Mouse (Mus musculus): ENCODE results near the gene Nktr. TPM values are rescaled to one million over a fixed set of nuclear protein-coding genes. Genes with fewer than 3 reads are reported as not detected.
A peak's percentile ranks its signal among the peaks of the same experiment; 100 is the strongest.

The Nktr gene
- total RNA-seq, 4 experiments from 2014 or later = 24.5 to 39.2 (median 29.8) TPM

GRCm38 (mm10) chr9:121761091-121761665 is 42.2 kb downstream of the Nktr start:
- no peak for DNase-seq (ENCODE audit: low spot score)

DNA sequence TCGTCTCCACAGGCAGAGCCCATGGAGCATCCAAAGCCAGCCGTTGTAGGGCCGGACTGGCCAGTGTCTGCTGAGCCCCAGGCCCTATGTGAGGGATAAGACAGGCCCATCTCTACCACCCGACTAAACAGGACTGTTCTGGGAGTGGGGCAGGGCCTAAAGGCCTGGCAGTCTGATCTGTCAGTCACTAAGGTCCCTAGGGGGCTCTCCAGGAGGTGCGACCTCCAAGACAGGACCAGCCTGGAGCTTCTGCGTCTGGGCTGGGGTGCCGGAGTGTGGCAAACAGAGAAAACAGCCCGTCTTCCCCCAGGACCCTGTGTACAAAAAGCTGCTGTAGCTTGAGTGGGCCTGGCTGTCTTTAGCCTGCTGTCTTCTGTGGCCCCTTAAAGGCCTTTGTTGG is 42.8 kb downstream of the Nktr start:
- DNase-seq (ENCODE audit: low spot score) = no peak

- no peak for DNase-seq (ENCODE audit: low spot score)
These were observed 43.3 kb downstream of the Nktr start for GRCm38 (mm10) chr9:121762248-121762647.

DNA sequence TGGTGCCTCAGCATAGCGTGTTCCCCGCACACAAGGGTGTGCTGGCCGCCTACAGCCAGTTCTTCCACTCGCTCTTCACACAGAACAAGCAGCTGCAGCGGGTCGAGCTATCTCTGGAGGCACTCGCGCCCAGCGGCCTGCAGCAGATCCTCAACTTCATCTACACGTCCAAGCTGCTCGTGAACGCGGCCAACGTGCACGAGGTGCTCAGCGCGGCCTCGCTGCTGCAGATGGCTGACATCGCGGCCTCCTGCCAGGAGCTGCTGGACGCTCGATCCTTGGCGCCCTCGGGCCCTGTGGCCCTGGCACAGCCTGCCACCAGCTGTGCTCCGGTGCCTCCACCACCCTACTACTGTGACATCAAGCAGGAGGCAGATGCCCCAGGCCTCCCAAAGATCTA is 43.8 kb downstream of the Nktr start:
- no peak for DNase-seq (ENCODE audit: low spot score)

- DNase-seq (ENCODE audit: low spot score) = no peak
These were observed 44.7 kb downstream of the Nktr start for GRCm38 (mm10) chr9:121763716-121764115.

DNA sequence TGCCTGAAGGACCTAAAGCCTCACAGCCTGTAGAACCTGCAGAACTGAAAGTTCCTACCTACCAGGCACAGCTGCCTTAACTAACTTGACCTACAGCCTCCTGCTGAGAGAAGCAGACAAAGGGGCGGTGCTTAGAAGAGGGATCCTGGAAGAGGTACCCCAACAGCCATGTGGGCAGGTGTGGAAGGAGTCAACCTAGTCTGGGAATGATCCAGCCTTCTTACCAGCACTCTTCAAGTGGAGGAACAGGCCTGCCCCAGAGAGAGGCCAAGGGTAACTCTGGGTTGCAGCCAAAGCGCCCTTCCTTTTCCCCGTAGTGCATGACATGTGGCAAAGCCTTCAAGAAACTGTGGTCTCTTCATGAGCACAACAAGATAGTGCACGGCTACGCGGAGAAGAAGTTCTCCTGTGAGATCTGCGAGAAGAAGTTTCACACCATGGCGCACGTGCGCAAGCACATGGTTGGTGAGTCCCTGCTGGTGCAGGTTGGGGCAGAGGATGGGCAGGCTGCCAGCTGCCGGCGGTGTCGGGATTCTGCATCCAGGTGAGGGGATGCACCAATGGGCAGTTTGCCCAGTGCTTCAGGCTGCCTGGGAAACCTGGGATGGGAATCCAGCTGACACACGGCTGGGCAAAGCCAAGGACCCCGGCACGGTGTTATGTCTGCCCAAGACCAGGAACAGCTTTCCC is 46.3 kb downstream of the Nktr start:
- no peak for DNase-seq (ENCODE audit: low spot score)

GRCm38 (mm10) chr9:121772412-121772811 is 53.4 kb downstream of the Nktr start:
- DNase-seq (ENCODE audit: low spot score) = no peak

- no peak for DNase-seq (ENCODE audit: low spot score)
These were observed 57.0 kb downstream of the Nktr start for GRCm38 (mm10) chr9:121775951-121776350.

- no peak for DNase-seq (ENCODE audit: low spot score)
These were observed 57.5 kb downstream of the Nktr start for GRCm38 (mm10) chr9:121776511-121776910.

- DNase-seq (ENCODE audit: low spot score) = no peak
These were observed 58.6 kb downstream of the Nktr start, which contains the start of gene Klhl40 for GRCm38 (mm10) chr9:121777484-121778065. Gene Klhl40, plus strand, starts transcription at chr9:121777607.

DNA sequence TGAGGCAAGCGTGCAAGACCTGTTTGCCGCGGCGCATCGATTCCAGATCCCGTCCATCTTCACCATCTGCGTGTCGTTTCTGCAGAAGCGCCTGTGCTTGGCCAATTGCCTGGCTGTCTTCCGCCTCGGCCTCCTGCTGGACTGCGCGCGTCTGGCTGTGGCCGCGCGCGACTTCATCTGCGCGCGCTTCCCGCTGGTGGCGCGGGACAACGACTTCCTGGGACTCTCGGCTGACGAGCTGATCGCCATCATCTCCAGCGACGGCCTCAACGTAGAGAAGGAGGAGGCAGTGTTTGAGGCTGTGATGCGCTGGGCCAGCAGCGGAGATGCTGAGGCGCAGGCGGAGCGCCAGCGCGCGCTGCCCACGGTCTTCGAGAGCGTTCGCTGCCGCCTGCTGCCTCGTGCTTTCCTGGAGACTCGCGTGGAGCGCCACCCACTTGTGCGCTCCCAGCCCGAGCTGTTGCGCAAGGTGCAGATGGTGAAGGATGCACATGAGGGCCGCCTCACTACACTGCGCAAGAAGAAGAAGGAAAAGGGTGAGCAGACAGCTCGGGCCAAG is 59.2 kb downstream of the Nktr start:
- DNase-seq (ENCODE audit: low spot score) = no peak

GRCm38 (mm10) chr9:121784801-121785200 is 65.8 kb downstream of the Nktr start:
- DNase-seq (ENCODE audit: low spot score) = no peak

DNA sequence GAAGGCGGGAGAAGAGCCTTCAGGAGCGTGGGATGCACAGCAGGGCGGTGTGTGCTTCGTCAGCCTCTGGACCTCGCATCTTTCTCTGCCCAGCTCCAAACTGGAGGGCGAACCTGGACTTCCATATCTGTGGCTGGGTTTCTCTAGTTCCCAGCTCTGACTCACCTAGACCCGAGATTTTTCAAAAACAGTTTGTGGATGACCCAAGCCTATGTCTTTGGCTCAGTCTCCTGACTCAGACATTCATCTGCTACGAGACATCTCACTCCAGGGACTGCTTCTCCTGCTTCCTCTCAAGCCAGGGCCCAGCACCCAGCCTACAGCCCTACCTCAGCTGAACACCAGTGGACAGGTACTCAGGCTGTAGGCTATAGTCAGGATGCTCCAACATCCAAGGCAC is 66.3 kb downstream of the Nktr start:
- DNase-seq (ENCODE audit: low spot score) = no peak

- DNase-seq (ENCODE audit: low spot score) = no peak
These were observed 67.4 kb downstream of the Nktr start for GRCm38 (mm10) chr9:121786359-121786758.

- DNase-seq (ENCODE audit: low spot score) = peak; percentile 62
These were observed 72.2 kb downstream of the Nktr start for GRCm38 (mm10) chr9:121791206-121791605.

DNA sequence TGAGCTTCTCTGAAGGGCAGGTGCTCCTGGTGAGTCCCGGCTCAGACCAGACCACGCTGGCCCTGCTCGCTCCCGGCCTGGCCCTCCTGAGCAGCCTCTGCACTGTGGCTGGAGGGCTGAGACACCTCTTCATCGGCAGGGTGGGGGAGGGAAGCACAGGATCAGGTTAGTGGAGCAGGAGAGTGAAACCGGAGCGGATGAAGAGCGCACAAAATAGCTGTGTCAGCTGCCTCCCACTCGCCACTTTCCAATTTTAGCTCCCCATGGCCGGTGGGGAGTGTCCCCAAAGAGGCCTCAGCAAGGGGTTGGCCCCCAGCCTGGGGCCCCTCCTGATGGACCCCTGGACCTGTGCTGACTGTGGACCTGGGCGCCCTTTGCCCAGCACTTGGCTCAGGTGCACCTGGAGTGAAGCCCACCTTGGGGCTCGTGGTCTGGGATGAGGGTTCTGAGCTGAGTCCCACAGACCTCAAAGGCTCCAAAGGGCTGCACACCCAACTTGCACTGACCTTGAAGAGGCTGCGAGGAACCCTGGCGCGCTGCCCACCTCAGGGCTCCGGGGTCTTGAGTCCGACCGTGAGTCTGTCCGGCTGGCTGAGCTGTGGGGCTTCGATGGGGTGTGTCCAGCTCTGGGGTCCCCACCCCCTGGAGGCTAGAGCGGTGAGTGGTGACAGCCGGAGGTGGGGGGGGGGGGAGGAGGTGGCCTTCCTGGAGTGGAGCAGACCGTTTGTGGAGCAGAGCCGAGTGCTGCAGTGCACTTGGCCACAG is 73.0 kb downstream of the Nktr start, which contains the start of gene Hhatl:
Hhatl (minus strand) TSS at position 751 of the 765 bp plus-strand sequence.
- peak; percentile 29 for DNase-seq (ENCODE audit: low spot score)

DNA sequence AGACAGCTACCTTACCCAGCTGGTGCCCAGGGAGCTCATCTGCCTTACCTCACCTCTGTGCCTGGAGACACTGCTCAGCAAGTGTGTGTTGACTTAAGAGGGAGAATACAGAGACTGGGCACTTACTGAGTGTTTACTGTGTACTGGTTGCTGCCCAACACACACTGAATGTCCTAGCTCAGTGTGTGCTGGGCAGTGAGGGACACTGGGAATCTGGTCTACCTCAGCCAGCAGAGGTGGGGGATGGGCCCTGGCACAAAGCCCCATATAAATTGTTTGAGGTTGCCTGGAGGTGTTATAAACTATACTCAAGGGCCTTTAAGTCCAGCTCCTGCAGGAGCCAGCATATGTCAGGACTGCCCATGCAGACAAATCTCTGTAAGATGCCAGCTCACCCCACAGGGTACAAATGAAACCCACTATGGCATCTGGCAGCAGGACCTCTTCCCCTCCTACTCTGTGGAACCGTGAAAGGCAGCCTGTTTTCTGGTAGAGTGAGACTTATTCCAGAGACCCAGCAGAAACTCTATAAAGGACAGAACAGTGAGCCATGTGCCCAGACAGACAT is 76.1 kb downstream of the Nktr start:
- DNase-seq (ENCODE audit: low spot score) = peak; percentile 55

GRCm38 (mm10) chr9:121797722-121798121 is 78.8 kb downstream of the Nktr start:
- DNase-seq (ENCODE audit: low spot score) = no peak

DNA sequence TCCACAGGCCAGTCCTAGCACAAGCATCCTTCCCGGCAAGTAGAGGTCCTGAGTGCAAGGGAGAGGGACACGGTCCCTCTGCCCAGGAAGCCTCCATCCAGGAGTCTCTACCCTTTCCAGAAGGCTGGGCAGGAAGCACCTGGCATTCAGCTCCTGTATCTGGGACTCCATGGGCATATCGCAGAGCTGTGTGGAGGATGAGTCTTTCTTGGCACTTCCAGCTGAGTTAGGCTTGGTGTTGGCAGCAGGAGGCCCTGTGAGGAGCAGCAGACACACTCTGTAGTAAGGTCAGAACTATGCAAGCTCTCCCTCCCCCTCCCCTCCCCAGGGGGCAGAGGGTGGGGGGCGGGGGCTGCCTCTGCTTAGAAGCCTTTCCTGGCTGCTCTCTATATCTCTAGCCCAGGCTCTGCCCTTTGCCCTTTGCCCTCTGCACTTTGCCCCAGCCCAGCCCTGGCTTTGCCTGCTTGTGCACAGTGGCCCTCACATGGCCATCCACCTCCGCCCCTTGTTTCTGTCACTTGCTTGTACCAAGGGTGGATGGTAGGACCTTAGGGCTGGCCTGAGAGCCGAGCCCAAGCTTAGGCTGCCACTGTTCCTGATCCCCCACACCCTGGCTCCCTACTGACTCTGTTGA is 80.0 kb downstream of the Nktr start:
- DNase-seq (ENCODE audit: low spot score) = no peak

DNA sequence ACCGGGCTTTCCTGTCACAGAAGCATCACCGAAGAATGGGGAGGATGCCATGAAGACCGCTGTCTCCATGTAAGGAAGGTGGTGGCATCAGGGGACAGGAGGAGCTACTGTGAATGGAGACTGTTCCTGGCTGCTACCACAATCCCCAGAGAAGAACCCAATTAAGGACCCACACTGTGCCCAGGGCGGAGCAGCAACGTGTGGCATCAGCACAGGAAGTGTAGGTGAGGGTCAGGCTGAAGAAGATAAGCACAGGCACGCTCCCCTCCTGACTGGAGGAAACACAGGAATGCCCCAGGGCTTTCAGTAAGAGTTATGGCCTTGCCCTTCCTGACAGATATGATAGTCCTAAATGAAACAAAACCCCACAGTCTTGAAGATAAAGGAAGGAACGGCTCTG is 83.8 kb downstream of the Nktr start:
- DNase-seq (ENCODE audit: low spot score) = no peak
